Mouse (Mus musculus) lung, adult 2 months (tissue): ENCODE measurements around the gene Csrp3.

Experiments
- CTCF ChIP-seq: fragments of 200-500 bp; IDR thresholded peaks from 2 replicates; pipeline ENCODE4 v1.5.1; 2011; ENCODE audit warnings: mild to moderate bottlenecking, low read length, control low read depth; ENCODE audit not compliant: insufficient read depth
- POLR2A ChIP-seq: fragments of 200-500 bp; IDR thresholded peaks from 2 replicates; pipeline ENCODE4 v1.6.1; 2011; ENCODE audit warnings: low read depth, mild to moderate bottlenecking, control low read depth, low read length, borderline replicate concordance; ENCODE audit errors: extremely low read depth

DNA sequence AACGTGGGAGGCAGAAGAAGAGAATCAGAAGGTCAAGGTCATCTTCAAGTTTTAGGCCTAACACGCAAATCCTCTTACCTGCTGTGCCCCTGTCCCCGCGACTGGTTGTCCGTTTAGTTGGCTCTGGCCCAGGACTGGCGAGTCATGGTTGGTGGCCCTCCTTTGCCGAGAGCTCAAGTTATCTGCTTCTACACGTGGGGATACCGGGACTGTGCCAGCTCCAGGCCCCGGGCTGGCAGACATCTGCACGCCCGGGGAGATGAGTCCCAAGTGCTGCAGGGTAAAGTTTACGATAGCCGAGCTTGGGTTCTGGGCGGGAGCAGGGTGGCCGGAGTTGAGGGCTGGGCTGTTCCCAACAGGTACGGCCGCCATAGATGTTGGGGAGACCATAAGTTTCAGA, 19.7 kb upstream of the Csrp3 start:
- TF ChIP-seq CTCF (no peak), POLR2A (no peak)
